Mouse (Mus musculus): Measurements from ENCODE around the gene Pde8b. TPM values are rescaled to one million over a fixed set of nuclear protein-coding genes. Genes with fewer than 3 reads are reported as not detected.
A peak's percentile ranks its signal among the peaks of the same experiment; 100 is the strongest.

Gene Pde8b
- polyA plus RNA-seq, 1 experiment = 0.05 TPM

GRCm38 (mm10) chr13:95009261-95009660, 240.9 kb downstream of the Pde8b start:
- Histone ChIP-seq H3K79me3 (ENCODE audit: low read depth) (no peaks in the 10 kb centered on the region), H3ac (ENCODE audit: control insufficient read depth, insufficient read length, low read depth) (no peak overlapping the region), H3K79me2 (ENCODE audit: control insufficient read depth, insufficient read depth) (no peaks in the 10 kb centered on the region), H3K27me3 (ENCODE audit: control insufficient read depth, insufficient read depth, insufficient read length) (no peaks in the 10 kb centered on the region), H3K36me3 (ENCODE audit: control insufficient read depth, insufficient read depth) (no peaks in the 10 kb centered on the region), H3K4me3 (ENCODE audit: insufficient read depth, poor library complexity, severe bottlenecking) (no peak overlapping the region)
- TF ChIP-seq MYOG (IDR thresholded peaks at IDR 0.05; ENCODE audit: control insufficient read depth, extremely low read depth, insufficient read length) = no peak
- TF ChIP-seq CEBPB (IDR thresholded peaks at IDR 0.05; ENCODE audit: low read depth) = no peak
- no peak for TF ChIP-seq CTCF (IDR thresholded peaks at IDR 0.05; ENCODE audit: control insufficient read depth, insufficient read depth, insufficient read length)
- TF ChIP-seq MYOD1 (IDR thresholded peaks at IDR 0.05; ENCODE audit: control insufficient read depth, insufficient read length, low read depth) = no peak
- no peak for TF ChIP-seq USF1 (IDR thresholded peaks at IDR 0.05; ENCODE audit: low read depth)
- no peak for TF ChIP-seq FOSL1 (IDR thresholded peaks at IDR 0.05; ENCODE audit: insufficient read depth, low read length, poor library complexity, severe bottlenecking)
- no peak for TF ChIP-seq MAX (IDR thresholded peaks at IDR 0.05)

GRCm38 (mm10) chr13:95007281-95007680, 242.9 kb downstream of the Pde8b start:
- TF ChIP-seq USF1 (IDR thresholded peaks at IDR 0.05; ENCODE audit: low read depth) (no peak), CTCF (IDR thresholded peaks at IDR 0.05; ENCODE audit: control insufficient read depth, insufficient read depth, insufficient read length) (no peak), MYOG (IDR thresholded peaks at IDR 0.05; ENCODE audit: control insufficient read depth, extremely low read depth, insufficient read length) (no peak), CEBPB (IDR thresholded peaks at IDR 0.05; ENCODE audit: low read depth) (no peak), MYOD1 (IDR thresholded peaks at IDR 0.05; ENCODE audit: control insufficient read depth, insufficient read length, low read depth) (no peak), FOSL1 (IDR thresholded peaks at IDR 0.05; ENCODE audit: insufficient read depth, low read length, poor library complexity, severe bottlenecking) (no peak), MAX (IDR thresholded peaks at IDR 0.05) (no peak)
- Histone ChIP-seq H3K27me3 (ENCODE audit: control insufficient read depth, insufficient read depth, insufficient read length) (no peaks in the 10 kb centered on the region), H3K79me2 (ENCODE audit: control insufficient read depth, insufficient read depth) (no peaks in the 10 kb centered on the region), H3K79me3 (ENCODE audit: low read depth) (no peaks in the 10 kb centered on the region), H3ac (ENCODE audit: control insufficient read depth, insufficient read length, low read depth) (no peak overlapping the region), H3K4me3 (ENCODE audit: insufficient read depth, poor library complexity, severe bottlenecking) (no peak overlapping the region), H3K36me3 (ENCODE audit: control insufficient read depth, insufficient read depth) (no peaks in the 10 kb centered on the region)

DNA sequence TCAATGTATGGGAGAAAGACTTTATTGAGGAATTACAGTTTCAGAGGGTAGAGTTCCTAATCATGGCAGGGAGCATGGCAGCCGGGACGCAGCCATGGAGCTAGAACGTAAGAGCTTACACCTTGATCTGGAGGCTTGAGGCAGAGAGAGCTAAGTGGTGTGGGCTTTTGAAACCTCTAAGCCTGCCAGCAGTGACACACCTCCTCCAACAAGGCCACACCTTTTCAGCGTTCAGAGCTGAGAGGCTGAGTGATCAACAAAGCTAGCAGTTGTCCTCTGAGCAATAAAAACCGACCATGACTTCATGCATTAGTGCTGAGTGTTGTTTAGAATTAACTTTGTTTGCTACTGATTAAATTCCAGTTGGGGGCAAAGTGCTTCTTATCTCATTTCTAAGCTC, 259.6 kb downstream of the Pde8b start:
- TF ChIP-seq CEBPB (IDR thresholded peaks at IDR 0.05; ENCODE audit: low read depth) (no peak), MYOD1 (IDR thresholded peaks at IDR 0.05; ENCODE audit: control insufficient read depth, insufficient read length, low read depth) (no peak), USF1 (IDR thresholded peaks at IDR 0.05; ENCODE audit: low read depth) (no peak), FOSL1 (IDR thresholded peaks at IDR 0.05; ENCODE audit: insufficient read depth, low read length, poor library complexity, severe bottlenecking) (no peak), MYOG (IDR thresholded peaks at IDR 0.05; ENCODE audit: control insufficient read depth, extremely low read depth, insufficient read length) (no peak), CTCF (IDR thresholded peaks at IDR 0.05; ENCODE audit: control insufficient read depth, insufficient read depth, insufficient read length) (no peak), MAX (IDR thresholded peaks at IDR 0.05) (no peak)
- H3K79me3 ChIP-seq (ENCODE audit: low read depth) = no peaks in the 10 kb centered on the region
- H3K36me3 ChIP-seq (ENCODE audit: control insufficient read depth, insufficient read depth) = no peaks in the 10 kb centered on the region
- H3K27me3 ChIP-seq (ENCODE audit: control insufficient read depth, insufficient read depth, insufficient read length) = no peaks in the 10 kb centered on the region
- H3K79me2 ChIP-seq (ENCODE audit: control insufficient read depth, insufficient read depth) = no peaks in the 10 kb centered on the region
- H3K4me3 ChIP-seq (ENCODE audit: insufficient read depth, poor library complexity, severe bottlenecking) = no peak overlapping the region
- H3ac ChIP-seq (ENCODE audit: control insufficient read depth, insufficient read length, low read depth) = no peak overlapping the region

- Histone ChIP-seq H3K36me3 (ENCODE audit: control insufficient read depth, insufficient read depth) (no peaks in the 10 kb centered on the region), H3K79me2 (ENCODE audit: control insufficient read depth, insufficient read depth) (no peaks in the 10 kb centered on the region), H3K79me3 (ENCODE audit: low read depth) (peaks cover 2% of the 10 kb centered on the region), H3K4me3 (ENCODE audit: insufficient read depth, poor library complexity, severe bottlenecking) (no peak overlapping the region), H3K27me3 (ENCODE audit: control insufficient read depth, insufficient read depth, insufficient read length) (no peaks in the 10 kb centered on the region), H3ac (ENCODE audit: control insufficient read depth, insufficient read length, low read depth) (no peak overlapping the region)
- TF ChIP-seq FOSL1 (IDR thresholded peaks at IDR 0.05; ENCODE audit: insufficient read depth, low read length, poor library complexity, severe bottlenecking) (no peak), MAX (IDR thresholded peaks at IDR 0.05) (no peak), CEBPB (IDR thresholded peaks at IDR 0.05; ENCODE audit: low read depth) (no peak), USF1 (IDR thresholded peaks at IDR 0.05; ENCODE audit: low read depth) (no peak), MYOD1 (IDR thresholded peaks at IDR 0.05; ENCODE audit: control insufficient read depth, insufficient read length, low read depth) (no peak), CTCF (IDR thresholded peaks at IDR 0.05; ENCODE audit: control insufficient read depth, insufficient read depth, insufficient read length) (no peak), MYOG (IDR thresholded peaks at IDR 0.05; ENCODE audit: control insufficient read depth, extremely low read depth, insufficient read length) (no peak)
These were observed 271.1 kb downstream of the Pde8b start for GRCm38 (mm10) chr13:94979081-94979480.

DNA sequence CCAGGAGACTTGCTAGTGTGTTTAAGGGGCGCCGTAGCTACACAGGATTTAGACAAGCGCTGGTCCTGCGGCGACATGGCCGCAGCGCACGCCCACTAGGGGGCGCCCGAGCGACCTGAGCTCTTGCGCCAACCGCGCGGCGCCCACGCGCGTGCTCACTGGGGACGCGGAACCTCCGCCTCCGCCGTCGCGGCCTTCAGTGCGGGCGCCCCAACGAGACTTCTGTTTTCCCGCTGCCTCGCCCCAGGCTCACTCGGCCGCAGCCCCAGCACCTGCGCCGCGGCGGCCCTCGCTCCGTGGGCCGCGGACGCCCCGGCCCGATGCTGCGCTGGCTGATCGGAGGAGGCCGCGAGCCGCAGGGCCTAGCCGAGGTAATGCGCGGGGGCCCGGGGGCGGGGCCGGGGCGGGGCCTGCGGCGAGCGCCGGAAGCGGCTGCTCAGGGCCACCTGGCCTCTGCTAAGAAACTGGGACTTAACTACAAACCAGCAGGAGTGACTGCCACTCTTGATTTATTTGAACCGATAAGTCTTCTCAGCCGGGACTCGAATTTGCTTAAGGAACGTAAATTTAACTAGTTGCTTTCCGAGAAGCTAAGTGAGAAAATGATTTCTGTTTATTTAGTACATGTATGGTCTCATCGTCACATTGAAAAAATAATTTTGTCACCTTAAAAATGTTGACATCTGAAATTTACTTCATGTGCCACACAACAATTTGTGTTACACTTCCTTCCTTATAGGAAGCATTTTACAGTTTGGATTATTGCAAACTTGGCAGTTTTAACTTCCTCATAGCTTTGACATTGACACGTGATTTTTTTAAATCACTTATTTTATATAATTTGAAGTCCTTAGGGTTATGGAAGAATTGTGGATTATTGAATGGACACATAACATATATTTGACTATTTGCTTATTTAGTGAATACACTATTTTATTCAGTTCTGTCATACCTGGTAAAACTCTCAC, 273.6 kb downstream of the Pde8b start, which contains the start of gene Wdr41:
Gene Wdr41, plus strand, starts transcription at position 126 of the 968 bp plus-strand sequence.
- peak within 1 kb of the TSS; percentile 43 for H3K4me3 ChIP-seq (ENCODE audit: insufficient read depth, poor library complexity, severe bottlenecking)
- no peaks in the 10 kb centered on the region for H3K79me2 ChIP-seq (ENCODE audit: control insufficient read depth, insufficient read depth)
- H3K36me3 ChIP-seq (ENCODE audit: control insufficient read depth, insufficient read depth) = no peaks in the 10 kb centered on the region
- peak; percentile 99 for TF ChIP-seq CTCF (IDR thresholded peaks at IDR 0.05; ENCODE audit: control insufficient read depth, insufficient read depth, insufficient read length)
- TF ChIP-seq MAX (IDR thresholded peaks at IDR 0.05) = peak; percentile 41
- peak; percentile 17 for TF ChIP-seq USF1 (IDR thresholded peaks at IDR 0.05; ENCODE audit: low read depth)
- no peak for TF ChIP-seq FOSL1 (IDR thresholded peaks at IDR 0.05; ENCODE audit: insufficient read depth, low read length, poor library complexity, severe bottlenecking)
- no peak for TF ChIP-seq CEBPB (IDR thresholded peaks at IDR 0.05; ENCODE audit: low read depth)
- TF ChIP-seq MYOD1 (IDR thresholded peaks at IDR 0.05; ENCODE audit: control insufficient read depth, insufficient read length, low read depth) = no peak
- TF ChIP-seq MYOG (IDR thresholded peaks at IDR 0.05; ENCODE audit: control insufficient read depth, extremely low read depth, insufficient read length) = no peak
- peaks cover 2% of the 10 kb centered on the region for H3K79me3 ChIP-seq (ENCODE audit: low read depth)
- peak within 1 kb of the TSS; percentile 89 for H3ac ChIP-seq (ENCODE audit: control insufficient read depth, insufficient read length, low read depth)
- peaks cover 10% of the 10 kb centered on the region for H3K27me3 ChIP-seq (ENCODE audit: control insufficient read depth, insufficient read depth, insufficient read length)

Data from C2C12 (cell line).